Mouse (Mus musculus) MEL (cell line): ENCODE data around the gene Ceacam12. TPM values are rescaled to one million over a fixed set of nuclear protein-coding genes. Genes with fewer than 3 reads are reported as not detected.
A peak's percentile ranks its signal among the peaks of the same experiment; 100 is the strongest.
"Not testable (repeated sequence)": the region's sequence is repeated elsewhere in the genome, so short reads cannot be mapped to it uniquely, and the experiment has no call there.

Source experiments
- DNase-seq: peaks from one replicate; pipeline ENCODE4 v3.0.0; 2011; ENCODE audit warnings: low read depth, low spot score
- H3K27ac ChIP-seq: 2 replicates; pipeline ENCODE4 v1.5.1; 2012; ENCODE audit warnings: low read depth, mild to moderate bottlenecking, control low read depth, low read length, moderate library complexity; ENCODE audit not compliant: control insufficient read depth
- H3K27me3 ChIP-seq, 2 experiments: fragments of 150-350 bp in 1 of 2; sonication (generic) in 1 of 2; 2 replicates each; pipeline ENCODE4 v1.6.1; 2012; ENCODE audit warnings: low read length in 2 of 2, mild to moderate bottlenecking in 2 of 2, improper control_type of control experiment in 1 of 2, moderate library complexity in 1 of 2; ENCODE audit not compliant: insufficient read depth in 2 of 2, control insufficient read depth in 1 of 2
- H3K36me3 ChIP-seq, 2 experiments: 2 replicates each; pipeline ENCODE4 v1.6.1; 2012 to 2014; ENCODE audit warnings: low read length in 2 of 2, improper control_type of control experiment in 1 of 2, inconsistent platforms in 1 of 2, mild to moderate bottlenecking in 1 of 2; ENCODE audit not compliant: insufficient read depth in 2 of 2, control insufficient read depth in 1 of 2
- H3K4me1 ChIP-seq, 2 experiments: fragments of 150-350 bp in 1 of 2; sonication (generic) in 1 of 2; 2 replicates each; pipeline ENCODE4 v1.6.1; 2012; ENCODE audit warnings: low read length in 2 of 2, improper control_type of control experiment in 1 of 2, mild to moderate bottlenecking in 1 of 2; ENCODE audit not compliant: insufficient read depth in 2 of 2, control insufficient read depth in 1 of 2
- H3K4me3 ChIP-seq, 2 experiments: fragments of 150-350 bp in 1 of 2; sonication (generic) in 1 of 2; 2 replicates each; pipeline ENCODE4 v1.5.1; 2012; ENCODE audit warnings: low read depth in 2 of 2, low read length in 2 of 2, mild to moderate bottlenecking in 2 of 2, moderate library complexity in 2 of 2, control low read depth in 1 of 2, improper control_type of control experiment in 1 of 2; ENCODE audit not compliant: control insufficient read depth in 1 of 2, insufficient read depth in 1 of 2
- H3K79me2 ChIP-seq: 2 replicates; pipeline ENCODE4 v1.6.1; 2012; ENCODE audit warnings: mild to moderate bottlenecking, low read length, moderate library complexity; ENCODE audit not compliant: control insufficient read depth, poor library complexity, insufficient read depth
- H3K9ac ChIP-seq: 2 replicates; pipeline ENCODE4 v1.6.1; 2012; ENCODE audit warnings: low read depth, mild to moderate bottlenecking, control low read depth, low read length, moderate library complexity; ENCODE audit not compliant: control insufficient read depth, poor library complexity, severe bottlenecking
- H3K9me3 ChIP-seq: fragments of 150-350 bp; sonication (generic); replicated peaks from 2 replicates; pipeline ENCODE4 v1.6.1; 2012; ENCODE audit warnings: mild to moderate bottlenecking, low read length, improper control_type of control experiment, moderate library complexity; ENCODE audit not compliant: insufficient read depth
- CTCF ChIP-seq, 3 experiments: IDR thresholded peaks in 2 of 3; conservative IDR thresholded peaks in 1 of 3; 2 replicates each; pipeline ENCODE4 v1.5.1; 2011 to 2012; ENCODE audit warnings: low read length in 3 of 3, low read depth in 2 of 3, mild to moderate bottlenecking in 2 of 3, improper control_type of control experiment in 1 of 3, inconsistent platforms in 1 of 3, mixed read lengths in 1 of 3, moderate library complexity in 1 of 3; ENCODE audit not compliant: control insufficient read depth in 1 of 3, insufficient read depth in 1 of 3, poor library complexity in 1 of 3, severe bottlenecking in 1 of 3
- GATA1 ChIP-seq: IDR thresholded peaks from 2 replicates; pipeline ENCODE4 v1.6.1; 2011; ENCODE audit warnings: low read depth, low read length, improper control_type of control experiment
- KAT2A ChIP-seq: conservative IDR thresholded peaks from 2 replicates; pipeline ENCODE4 v1.6.1; 2012; ENCODE audit warnings: low read depth, low read length, improper control_type of control experiment, inconsistent platforms
- MAFK ChIP-seq: IDR thresholded peaks from 2 replicates; pipeline ENCODE4 v1.6.1; 2011; ENCODE audit warnings: low read depth, mild to moderate bottlenecking, low read length, improper control_type of control experiment, borderline replicate concordance
- MAX ChIP-seq: IDR thresholded peaks from 2 replicates; pipeline ENCODE4 v1.6.1; 2011; ENCODE audit warnings: low read length, improper control_type of control experiment
- MEF2A ChIP-seq: IDR thresholded peaks from 2 replicates; pipeline ENCODE4 v1.6.1; 2014; ENCODE audit warnings: low read depth, mild to moderate bottlenecking, inconsistent platforms, low read length, improper control_type of control experiment; ENCODE audit not compliant: poor library complexity, insufficient replicate concordance, severe bottlenecking; ENCODE audit errors: extremely low read depth
- MXI1 ChIP-seq: IDR thresholded peaks from 2 replicates; pipeline ENCODE4 v1.6.1; 2011; ENCODE audit warnings: mild to moderate bottlenecking, low read depth, low read length, improper control_type of control experiment
- MYB ChIP-seq: IDR thresholded peaks from 2 replicates; pipeline ENCODE4 v1.6.1; 2011; ENCODE audit warnings: mild to moderate bottlenecking, low read depth, low read length, improper control_type of control experiment
- POLR2A ChIP-seq, 2 experiments: IDR thresholded peaks; 2 replicates each; pipeline ENCODE4 v1.6.1; 2011 to 2012; ENCODE audit warnings: low read length in 2 of 2, mild to moderate bottlenecking in 2 of 2, control low read depth in 1 of 2, improper control_type of control experiment in 1 of 2, low read depth in 1 of 2, moderate library complexity in 1 of 2; ENCODE audit not compliant: control insufficient read depth in 1 of 2, insufficient read depth in 1 of 2, poor library complexity in 1 of 2
- RAD21 ChIP-seq: IDR thresholded peaks from 2 replicates; pipeline ENCODE4 v1.6.1; 2011; ENCODE audit warnings: mild to moderate bottlenecking, low read depth, low read length, improper control_type of control experiment
- SMC3 ChIP-seq: IDR thresholded peaks from 2 replicates; pipeline ENCODE4 v1.6.1; 2011; ENCODE audit warnings: low read depth, low read length, improper control_type of control experiment
- polyA plus RNA-seq, 2 experiments: library from polyadenylated mRNA; stranded (reverse) in 1 of 2; unstranded in 1 of 2; fragments of >175 nt in 1 of 2; fragments of >200 nt in 1 of 2; gene quantifications; 2 replicates each; pipeline versions ENCODE4 v1.2.1 to v1.2.4; 2012; ENCODE audit warnings: low replicate concordance in 2 of 2, low read depth in 1 of 2; ENCODE audit not compliant: insufficient read length in 2 of 2, insufficient read depth in 1 of 2, missing spikeins in 1 of 2
- total RNA-seq: library from RNA; depleted of rRNA; stranded (reverse); fragments of 300-350 nt; gene quantifications from 2 replicates; pipeline ENCODE4 v1.2.3, GENCODE M21; 2012; rRNA removed

The Ceacam12 gene
- not detected in 2 replicates for total RNA-seq
- not detected for polyA plus RNA-seq

DNA sequence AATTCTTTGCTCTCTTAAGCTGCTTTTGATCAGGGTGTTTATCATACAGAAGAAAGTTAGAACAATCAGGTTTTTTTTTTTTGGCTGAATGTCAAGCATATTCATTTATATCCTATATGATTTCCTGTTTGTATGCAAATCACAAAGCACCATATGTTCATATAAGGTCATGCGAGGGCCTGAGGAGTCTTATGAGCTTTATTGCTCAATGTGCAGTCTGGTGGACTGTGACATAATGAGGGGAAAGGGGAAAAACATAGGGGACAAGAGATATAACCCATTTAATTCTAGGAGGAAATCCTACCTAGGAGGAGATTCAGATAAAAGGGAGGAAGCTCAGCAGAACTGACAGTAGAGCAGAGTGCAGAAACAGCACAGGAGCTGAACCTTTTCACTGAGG is at the start of gene Ceacam12:
TSS of gene Ceacam12 (plus strand) at position 301 of the 400 bp plus-strand sequence.
- no peaks in the 10 kb centered on the region for H3K27me3 ChIP-seq
- H3K79me2 ChIP-seq: no peaks in the 10 kb centered on the region
- no peak within 1 kb of the TSS for H3K27ac ChIP-seq
- no peaks in the 10 kb centered on the region for H3K9me3 ChIP-seq
- no peak for DNase-seq
- no peaks in the 10 kb centered on the region for H3K4me1 ChIP-seq
- no peaks in the 10 kb centered on the region for H3K36me3 ChIP-seq
- H3K4me3 ChIP-seq: no peak within 1 kb of the TSS
- TF ChIP-seq POLR2A (IDR thresholded peaks at IDR 0.05; ENCODE audit: control insufficient read depth in 1 of 2, insufficient read depth in 1 of 2, low read depth in 1 of 2, low read length in 2 of 2, poor library complexity in 1 of 2) (no peak), MYB (no peak), MXI1 (no peak), MEF2A (no peak), GATA1 (no peak), MAX (no peak), KAT2A (no peak)
- TF ChIP-seq, all 39 proteins: peak for 0
- no peak within 1 kb of the TSS for H3K9ac ChIP-seq

DNA sequence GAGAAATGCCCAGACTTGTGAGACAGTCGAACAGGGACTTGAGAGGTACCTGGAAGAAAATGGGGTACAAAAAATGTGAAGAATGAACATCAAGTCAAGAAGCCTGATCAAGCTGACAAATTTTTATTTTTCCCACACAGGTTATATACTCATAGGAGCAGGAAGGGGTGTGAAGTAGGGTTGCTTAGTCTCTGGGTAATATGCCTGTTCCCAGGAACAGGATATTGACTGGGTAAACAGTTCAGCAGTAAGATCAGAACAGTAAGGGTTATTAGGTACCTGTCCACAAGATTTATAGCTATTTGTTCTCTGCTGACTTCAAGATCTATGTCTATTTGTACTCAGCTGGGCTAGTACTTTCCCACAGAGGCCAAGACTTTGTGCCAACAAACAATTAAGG is 8.1 kb downstream of the Ceacam12 start:
- not testable (repeated sequence) for H3K27me3 ChIP-seq, H3K79me2 ChIP-seq, H3K9ac ChIP-seq, H3K9me3 ChIP-seq, H3K27ac ChIP-seq, H3K4me1 ChIP-seq, DNase-seq, H3K36me3 ChIP-seq, H3K4me3 ChIP-seq

DNA sequence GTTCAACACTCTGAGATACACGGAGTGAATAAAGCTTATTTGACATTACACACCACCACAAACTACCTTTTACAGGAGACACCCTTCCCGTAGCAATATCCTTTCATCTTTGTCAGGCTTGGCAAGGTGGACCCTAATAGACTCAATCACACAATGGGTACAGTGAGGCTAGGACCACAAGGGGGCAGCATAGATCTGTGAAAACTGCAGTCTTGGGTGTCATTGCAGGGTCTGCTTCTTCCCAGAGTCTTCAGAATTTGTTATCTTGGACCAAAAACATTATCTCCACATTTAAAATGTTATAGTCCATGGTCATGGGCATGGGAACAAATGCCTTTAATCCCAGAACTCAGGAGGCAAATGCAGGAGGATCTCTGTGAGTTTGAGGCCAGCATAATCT is 35.1 kb downstream of the Ceacam12 start:
- peak; percentile 5 for DNase-seq
- Histone ChIP-seq H3K27ac (no peak overlapping the region), H3K9ac (no peak overlapping the region), H3K4me1 (no peaks in the 10 kb centered on the region), H3K27me3 (no peaks in the 10 kb centered on the region), H3K4me3 (no peak overlapping the region), H3K9me3 (no peaks in the 10 kb centered on the region)
- TF ChIP-seq SMC3 (peak; percentile 29), MAFK (no peak), CTCF (IDR thresholded peaks at IDR 0.05 in 2 of 3, conservative IDR thresholded peaks at IDR 0.05 in 1 of 3; ENCODE audit: control insufficient read depth in 1 of 3, insufficient read depth in 1 of 3, low read depth in 2 of 3, low read length in 3 of 3, poor library complexity in 1 of 3, severe bottlenecking in 1 of 3) (peak; percentile 18 to 37 (median 30); a peak in 5 of 6 replicates), RAD21 (peak; percentile 23)
- TF ChIP-seq, all 39 proteins: peak for 3
- Histone ChIP-seq H3K79me2 (no peaks in the 10 kb centered on the region), H3K36me3 (no peaks in the 10 kb centered on the region)

Other genes with a start within 250 kb of the Ceacam12 start
- gene Gm5155, start 194.2 kb upstream of the Ceacam12 start, total RNA-seq: not detected in 2 replicates
- not detected for gene Gm5155, start 194.2 kb upstream of the Ceacam12 start, polyA plus RNA-seq
- gene Ceacam11, start 93.8 kb upstream of the Ceacam12 start, total RNA-seq: not detected in 2 replicates
- gene Ceacam11, start 93.8 kb upstream of the Ceacam12 start, polyA plus RNA-seq: not detected
- not detected in 2 replicates for gene Ceacam13, start 56.0 kb upstream of the Ceacam12 start, total RNA-seq
- gene Ceacam13, start 56.0 kb upstream of the Ceacam12 start, polyA plus RNA-seq: not detected
- gene Igfl3, start 110.6 kb downstream of the Ceacam12 start, total RNA-seq: not detected in 2 replicates
- gene Igfl3, start 110.6 kb downstream of the Ceacam12 start, polyA plus RNA-seq: not detected
- gene Mill1, start 179.4 kb downstream of the Ceacam12 start, total RNA-seq: not detected in 2 replicates
- gene Mill1, start 179.4 kb downstream of the Ceacam12 start, polyA plus RNA-seq: not detected